Mouse (Mus musculus): Measurements from ENCODE around the gene Dnajc5. TPM values are rescaled to one million over a fixed set of nuclear protein-coding genes. Genes with fewer than 3 reads are reported as not detected.

Dnajc5 gene
- polyA plus RNA-seq, 2 experiments = 72.5 to 75.7 TPM

- ATAC-seq (ENCODE audit: low FRiP score, low read depth) (no peak), DNase-seq (ENCODE audit: low spot score) (no peak)
- Histone ChIP-seq H3K36me3 (ENCODE audit: control insufficient read depth, insufficient read depth, low read length) (peaks cover 21% of the 10 kb centered on the region), H3K4me2 (replicated peaks; ENCODE audit: low read depth, low read length, severe bottlenecking) (no peak overlapping the region), H3K4me1 (ENCODE audit: control insufficient read depth, insufficient read depth, low read length) (peaks cover 4% of the 10 kb centered on the region; the same call in 1 of the 2 replicates), H3K9me3 (ENCODE audit: control insufficient read depth, low read length) (no peaks in the 10 kb centered on the region), H3K9ac (ENCODE audit: low read depth, low read length, severe bottlenecking) (no peak overlapping the region), H3K27ac (replicated peaks; ENCODE audit: low read depth, low read length) (no peak overlapping the region), H3K27me3 (ENCODE audit: control insufficient read depth, insufficient read depth, low read length) (no peaks in the 10 kb centered on the region), H3K4me3 (replicated peaks; ENCODE audit: low read length) (no peak overlapping the region)
- no peak for TF ChIP-seq POLR2A (IDR thresholded peaks at IDR 0.05; ENCODE audit: borderline replicate concordance, extremely low read depth, insufficient read depth, insufficient read length)
- 93% methylated on average over 1 of the region's 1 CpGs for WGBS
Observed at GRCm38 (mm10) chr2:181579681-181580080, 59.4 kb downstream of the Dnajc5 start.

- Histone ChIP-seq H3K4me3 (replicated peaks; ENCODE audit: low read length) (peak overlapping the region; percentile 78), H3K4me1 (ENCODE audit: control insufficient read depth, insufficient read depth, low read length) (peaks cover 4% of the 10 kb centered on the region; the same call in 1 of the 2 replicates), H3K27ac (replicated peaks; ENCODE audit: low read depth, low read length) (no peak overlapping the region), H3K4me2 (replicated peaks; ENCODE audit: low read depth, low read length, severe bottlenecking) (peak overlapping the region; percentile 97), H3K27me3 (ENCODE audit: control insufficient read depth, insufficient read depth, low read length) (no peaks in the 10 kb centered on the region), H3K9ac (ENCODE audit: low read depth, low read length, severe bottlenecking) (peak overlapping the region; percentile 44; the same call in 1 of the 2 replicates), H3K36me3 (ENCODE audit: control insufficient read depth, insufficient read depth, low read length) (peaks cover 23% of the 10 kb centered on the region), H3K9me3 (ENCODE audit: control insufficient read depth, low read length) (no peaks in the 10 kb centered on the region)
- TF ChIP-seq POLR2A (IDR thresholded peaks at IDR 0.05; ENCODE audit: borderline replicate concordance, extremely low read depth, insufficient read depth, insufficient read length) = no peak
- ATAC-seq (ENCODE audit: low FRiP score, low read depth) (no peak), DNase-seq (ENCODE audit: low spot score) (no peak)
- WGBS = 66% methylated on average over 5 of the region's 5 CpGs
Observed at GRCm38 (mm10) chr2:181580131-181580772, 60.0 kb downstream of the Dnajc5 start.

- Histone ChIP-seq H3K9ac (ENCODE audit: low read depth, low read length, severe bottlenecking) (peak overlapping the region; percentile 85), H3K27me3 (ENCODE audit: control insufficient read depth, insufficient read depth, low read length) (no peaks in the 10 kb centered on the region), H3K36me3 (ENCODE audit: control insufficient read depth, insufficient read depth, low read length) (peaks cover 31% of the 10 kb centered on the region), H3K9me3 (ENCODE audit: control insufficient read depth, low read length) (no peaks in the 10 kb centered on the region), H3K4me2 (replicated peaks; ENCODE audit: low read depth, low read length, severe bottlenecking) (peak overlapping the region; percentile 97), H3K4me3 (replicated peaks; ENCODE audit: low read length) (peak overlapping the region; percentile 78), H3K4me1 (ENCODE audit: control insufficient read depth, insufficient read depth, low read length) (peaks cover 4% of the 10 kb centered on the region; the same call in 1 of the 2 replicates), H3K27ac (replicated peaks; ENCODE audit: low read depth, low read length) (peak overlapping the region; percentile 89)
- peak; percentile 10; the same call in 1 of the 2 replicates for TF ChIP-seq POLR2A (IDR thresholded peaks at IDR 0.05; ENCODE audit: borderline replicate concordance, extremely low read depth, insufficient read depth, insufficient read length)
- DNase-seq (ENCODE audit: low spot score) (peak; percentile 84), ATAC-seq (ENCODE audit: low FRiP score, low read depth) (peak; percentile 82)
- whole genome bisulfite sequencing = under 1% methylated on average over 11 of the region's 11 CpGs
Observed at GRCm38 (mm10) chr2:181581016-181581401, 60.7 kb downstream of the Dnajc5 start.

- ATAC-seq (ENCODE audit: low FRiP score, low read depth) (peak; percentile 83), DNase-seq (ENCODE audit: low spot score) (peak; percentile 73)
- Histone ChIP-seq H3K9ac (ENCODE audit: low read depth, low read length, severe bottlenecking) (peak overlapping the region; percentile 85), H3K27me3 (ENCODE audit: control insufficient read depth, insufficient read depth, low read length) (no peaks in the 10 kb centered on the region), H3K4me1 (ENCODE audit: control insufficient read depth, insufficient read depth, low read length) (peaks cover 4% of the 10 kb centered on the region; the same call in 1 of the 2 replicates), H3K4me3 (replicated peaks; ENCODE audit: low read length) (peak overlapping the region; percentile 78), H3K36me3 (ENCODE audit: control insufficient read depth, insufficient read depth, low read length) (peaks cover 36% of the 10 kb centered on the region), H3K27ac (replicated peaks; ENCODE audit: low read depth, low read length) (peak overlapping the region; percentile 89), H3K9me3 (ENCODE audit: control insufficient read depth, low read length) (no peaks in the 10 kb centered on the region), H3K4me2 (replicated peaks; ENCODE audit: low read depth, low read length, severe bottlenecking) (peak overlapping the region; percentile 97)
- TF ChIP-seq POLR2A (IDR thresholded peaks at IDR 0.05; ENCODE audit: borderline replicate concordance, extremely low read depth, insufficient read depth, insufficient read length) = peak; percentile 40; the same call in 1 of the 2 replicates
- 2% methylated on average over 49 of the region's 49 CpGs for WGBS
Observed at GRCm38 (mm10) chr2:181581402-181582120, 61.3 kb downstream of the Dnajc5 start.

DNA sequence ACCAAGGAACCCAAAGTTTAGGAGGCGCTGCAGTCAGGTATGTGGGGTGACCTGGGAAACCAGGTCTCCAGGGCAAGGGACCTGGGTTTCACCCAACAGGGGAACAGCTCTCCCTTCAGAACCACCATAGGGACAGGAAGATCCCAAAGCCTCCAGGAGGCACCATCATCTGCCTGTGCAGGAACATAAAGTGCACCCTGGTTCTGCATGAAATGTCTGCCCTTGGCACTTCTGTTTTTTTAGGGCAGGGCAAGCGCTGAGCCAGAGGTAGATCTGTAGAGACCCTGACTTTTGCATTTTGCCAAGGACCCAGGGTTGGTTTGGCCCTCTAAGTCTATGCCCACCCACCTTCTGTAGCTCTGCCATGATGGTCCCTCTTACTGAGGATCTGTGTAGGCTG lies 62.1 kb downstream of the Dnajc5 start:
- Histone ChIP-seq H3K36me3 (ENCODE audit: control insufficient read depth, insufficient read depth, low read length) (peaks cover 44% of the 10 kb centered on the region), H3K9me3 (ENCODE audit: control insufficient read depth, low read length) (no peaks in the 10 kb centered on the region), H3K4me2 (replicated peaks; ENCODE audit: low read depth, low read length, severe bottlenecking) (peak overlapping the region; percentile 97; the same call in 1 of the 2 replicates), H3K4me3 (replicated peaks; ENCODE audit: low read length) (no peak overlapping the region; the same call in 1 of the 2 replicates), H3K27me3 (ENCODE audit: control insufficient read depth, insufficient read depth, low read length) (no peaks in the 10 kb centered on the region), H3K27ac (replicated peaks; ENCODE audit: low read depth, low read length) (no peak overlapping the region), H3K4me1 (ENCODE audit: control insufficient read depth, insufficient read depth, low read length) (peaks cover 4% of the 10 kb centered on the region; the same call in 1 of the 2 replicates), H3K9ac (ENCODE audit: low read depth, low read length, severe bottlenecking) (no peak overlapping the region)
- no peak for DNase-seq (ENCODE audit: low spot score)
- ATAC-seq (ENCODE audit: low FRiP score, low read depth) = no peak; the same call in 1 of the 2 replicates
- TF ChIP-seq POLR2A (IDR thresholded peaks at IDR 0.05; ENCODE audit: borderline replicate concordance, extremely low read depth, insufficient read depth, insufficient read length) = no peak
- WGBS = 83% methylated on average over 2 of the region's 2 CpGs
